Mouse (Mus musculus) erythroblast, embryonic 14.5 days (primary cell): Measurements from ENCODE around the gene Mrpl35.

Source experiments
- GATA1 ChIP-seq: IDR thresholded peaks from 2 replicates; pipeline ENCODE4 v1.6.1; 2012; ENCODE audit warnings: low read length, inconsistent platforms, mixed read lengths
- TAL1 ChIP-seq: IDR thresholded peaks from 3 replicates; pipeline ENCODE4 v1.6.1; 2012; ENCODE audit warnings: low read length, inconsistent platforms, mixed read lengths

GRCm38 (mm10) chr6:71806713-71807112, 20.1 kb downstream of the Mrpl35 start:
- no peak for TF ChIP-seq GATA1
- TF ChIP-seq TAL1: no peak
